Mouse (Mus musculus): ENCODE results near the gene Nelfb.

The Nelfb gene

DNA sequence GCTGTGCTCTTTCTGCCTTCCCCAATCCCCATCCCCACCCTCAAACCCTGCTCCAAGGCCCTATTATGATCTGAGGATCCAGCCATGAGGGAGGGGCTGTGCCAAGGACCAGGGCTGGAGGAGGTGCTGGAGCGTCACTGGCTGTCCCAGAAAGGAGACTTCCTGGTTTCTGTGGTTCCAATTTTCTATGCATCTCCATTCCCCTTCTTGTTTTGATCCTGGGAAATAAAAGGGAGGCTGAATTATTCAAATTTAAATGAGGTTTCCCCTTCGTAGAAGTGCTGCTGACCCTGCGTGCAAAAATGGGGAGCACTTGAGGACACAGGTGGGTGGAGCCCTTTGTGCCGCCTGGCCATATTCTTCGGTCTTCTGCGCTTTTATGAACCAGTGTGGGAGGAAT is 28.6 kb downstream of the Nelfb start:
- in situ Hi-C loops (cut with MboI; ENCODE audit: low pct_unique_long_range_greater_than_20kb in 1 of 2, low sequenced_read_pairs in 2 of 2, unreplicated experiment in 1 of 2), result no loop called here

DNA sequence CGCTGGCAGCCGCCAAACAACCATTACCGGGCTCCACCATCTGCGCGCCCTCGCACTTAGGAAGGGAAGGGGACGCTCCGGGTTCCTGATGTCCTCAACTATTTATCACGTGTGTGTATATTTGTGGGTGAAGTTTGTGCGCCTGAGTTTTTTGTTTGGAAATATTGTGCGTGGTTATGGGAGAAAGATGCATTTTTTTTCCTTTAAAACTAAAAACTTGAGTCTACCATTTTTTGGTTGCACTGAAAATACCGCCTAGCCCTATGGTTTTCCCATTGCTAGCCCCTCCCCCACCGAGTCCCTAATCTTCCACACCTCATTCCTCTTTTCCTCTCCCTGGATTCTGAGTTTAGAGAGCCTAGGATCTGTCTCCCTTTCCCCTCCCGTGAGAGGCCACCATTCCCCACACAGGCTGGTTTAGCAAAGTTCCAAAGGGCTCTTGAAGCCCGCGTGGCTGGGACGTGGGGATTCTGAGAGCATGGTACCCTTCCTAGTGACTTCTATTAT is 29.3 kb downstream of the Nelfb start:
- in situ Hi-C loops (cut with MboI; ENCODE audit: low pct_unique_long_range_greater_than_20kb in 1 of 2, low sequenced_read_pairs in 2 of 2, unreplicated experiment in 1 of 2), result no loop called here

DNA sequence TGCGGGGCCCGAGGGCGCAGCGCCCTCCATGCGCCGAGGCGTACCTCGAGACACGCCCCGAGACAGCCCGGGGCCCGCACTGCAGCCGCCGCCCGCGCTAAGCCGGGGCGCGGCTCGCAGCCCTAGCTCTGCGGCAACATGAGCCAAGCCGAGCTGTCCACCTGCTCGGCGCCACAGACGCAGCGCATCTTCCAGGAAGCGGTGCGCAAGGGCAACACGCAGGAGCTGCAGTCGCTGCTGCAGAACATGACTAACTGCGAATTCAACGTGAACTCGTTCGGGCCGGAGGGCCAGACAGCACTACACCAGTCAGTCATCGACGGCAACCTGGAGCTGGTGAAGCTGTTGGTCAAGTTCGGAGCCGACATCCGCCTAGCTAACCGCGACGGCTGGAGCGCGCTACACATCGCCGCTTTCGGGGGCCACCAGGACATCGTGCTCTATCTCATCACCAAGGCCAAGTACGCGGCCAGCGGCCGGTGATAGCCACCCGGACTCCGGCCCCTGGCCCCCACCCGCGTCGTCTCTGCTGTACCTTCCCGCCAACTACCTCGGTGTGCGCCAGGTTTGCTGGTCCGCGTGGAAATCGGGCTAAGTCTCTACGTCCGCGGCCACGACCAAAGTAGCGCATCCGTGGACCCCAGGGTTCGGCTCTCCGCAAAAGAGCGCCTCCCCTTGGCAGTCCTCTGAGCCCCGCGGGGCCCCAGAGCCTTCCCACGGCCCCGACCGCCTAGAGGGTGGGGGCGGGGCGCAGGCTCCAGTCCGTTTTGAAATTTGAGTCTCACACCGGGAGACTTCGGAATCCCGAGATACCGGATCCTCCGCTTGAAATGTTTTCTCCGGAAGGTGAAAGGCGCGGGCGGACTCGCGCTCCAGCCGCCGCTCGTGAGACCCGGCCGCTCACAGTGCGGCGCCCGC is 30.1 kb downstream of the Nelfb start:
- in situ Hi-C loops (cut with MboI; ENCODE audit: low pct_unique_long_range_greater_than_20kb in 1 of 2, low sequenced_read_pairs in 2 of 2, unreplicated experiment in 1 of 2), result no loop called here

DNA sequence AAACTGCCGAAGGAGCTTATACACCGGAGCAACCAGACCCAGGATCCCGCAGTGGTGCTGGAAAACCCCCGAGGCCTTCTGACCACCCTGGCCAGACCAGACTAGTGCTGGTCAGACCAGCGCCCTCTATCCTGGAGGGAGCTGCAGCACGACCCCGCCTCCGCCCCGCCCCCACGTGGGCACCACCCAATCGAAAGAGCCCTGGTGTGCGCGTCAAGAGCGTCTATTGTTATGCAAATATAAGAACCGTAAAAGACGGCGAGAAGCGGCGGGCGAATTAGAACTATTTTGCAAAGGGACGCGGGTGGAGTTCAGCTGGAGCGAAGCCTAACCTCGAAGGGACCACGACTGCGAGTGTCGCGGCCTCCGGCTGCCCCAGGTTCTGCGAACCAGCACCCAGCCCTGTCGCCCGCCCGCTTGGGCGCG is 30.8 kb downstream of the Nelfb start, which contains the start of gene Nrarp:
Nrarp (plus strand) TSS at position 281 of the 426 bp plus-strand sequence.
- in situ Hi-C loops (cut with MboI; ENCODE audit: low pct_unique_long_range_greater_than_20kb in 1 of 2, low sequenced_read_pairs in 2 of 2, unreplicated experiment in 1 of 2), result no loop called here

GRCm38 (mm10) chr2:25179566-25180217 is 31.6 kb downstream of the Nelfb start:
- in situ Hi-C loops (cut with MboI; ENCODE audit: low pct_unique_long_range_greater_than_20kb in 1 of 2, low sequenced_read_pairs in 2 of 2, unreplicated experiment in 1 of 2), result no loop called here

DNA sequence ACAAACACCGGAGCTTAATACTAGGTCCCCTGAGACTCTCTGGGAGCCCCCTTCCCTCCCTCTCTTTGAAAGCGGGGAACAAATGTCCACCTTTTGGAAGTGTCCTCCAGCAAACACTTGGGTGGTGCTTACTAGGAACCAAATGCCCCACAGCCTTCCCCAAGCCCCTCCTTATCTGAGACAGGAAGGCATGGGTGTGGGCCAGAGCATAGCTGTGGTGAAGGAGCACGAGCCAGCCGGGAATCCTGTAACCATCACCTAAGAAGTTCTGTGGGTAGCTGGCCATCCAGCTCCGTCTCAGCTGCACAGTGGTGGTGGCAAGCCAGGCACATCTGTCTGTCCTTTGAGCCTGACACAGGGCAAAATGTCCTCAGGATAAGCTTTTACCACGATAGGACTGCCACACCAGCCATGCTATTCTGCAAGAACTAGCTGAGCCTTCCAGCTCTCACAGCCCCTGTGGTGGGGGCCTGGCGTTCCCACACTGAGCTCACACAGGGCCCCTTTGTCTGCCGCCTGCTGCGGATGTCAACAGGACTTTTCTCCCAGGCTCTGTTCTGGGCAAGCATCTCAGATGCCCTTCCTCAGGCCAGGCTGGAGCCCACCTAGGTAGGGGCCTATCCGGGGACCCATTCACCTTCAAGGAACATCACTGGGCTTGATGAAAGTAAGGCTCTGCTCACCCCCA is 32.9 kb downstream of the Nelfb start:
- in situ Hi-C loops (cut with MboI; ENCODE audit: low pct_unique_long_range_greater_than_20kb in 1 of 2, low sequenced_read_pairs in 2 of 2, unreplicated experiment in 1 of 2), result no loop called here

- in situ Hi-C loops (cut with MboI; ENCODE audit: low pct_unique_long_range_greater_than_20kb in 1 of 2, low sequenced_read_pairs in 2 of 2, unreplicated experiment in 1 of 2), result no loop called here
Observed at GRCm38 (mm10) chr2:25177685-25178084, 33.6 kb downstream of the Nelfb start.

GRCm38 (mm10) chr2:25177076-25177475 is 34.2 kb downstream of the Nelfb start:
- in situ Hi-C loops (cut with MboI; ENCODE audit: low pct_unique_long_range_greater_than_20kb in 1 of 2, low sequenced_read_pairs in 2 of 2, unreplicated experiment in 1 of 2), result no loop called here

- in situ Hi-C loops (cut with MboI; ENCODE audit: low pct_unique_long_range_greater_than_20kb in 1 of 2, low sequenced_read_pairs in 2 of 2, unreplicated experiment in 1 of 2), result no loop called here
Observed at GRCm38 (mm10) chr2:25176573-25176972, 34.7 kb downstream of the Nelfb start.

GRCm38 (mm10) chr2:25175690-25176078 is 35.6 kb downstream of the Nelfb start:
- in situ Hi-C loops (cut with MboI; ENCODE audit: low pct_unique_long_range_greater_than_20kb in 1 of 2, low sequenced_read_pairs in 2 of 2, unreplicated experiment in 1 of 2), result no loop called here

- in situ Hi-C loops (cut with MboI; ENCODE audit: low pct_unique_long_range_greater_than_20kb in 1 of 2, low sequenced_read_pairs in 2 of 2, unreplicated experiment in 1 of 2), result no loop called here
Observed at GRCm38 (mm10) chr2:25174866-25175689, 36.2 kb downstream of the Nelfb start.

DNA sequence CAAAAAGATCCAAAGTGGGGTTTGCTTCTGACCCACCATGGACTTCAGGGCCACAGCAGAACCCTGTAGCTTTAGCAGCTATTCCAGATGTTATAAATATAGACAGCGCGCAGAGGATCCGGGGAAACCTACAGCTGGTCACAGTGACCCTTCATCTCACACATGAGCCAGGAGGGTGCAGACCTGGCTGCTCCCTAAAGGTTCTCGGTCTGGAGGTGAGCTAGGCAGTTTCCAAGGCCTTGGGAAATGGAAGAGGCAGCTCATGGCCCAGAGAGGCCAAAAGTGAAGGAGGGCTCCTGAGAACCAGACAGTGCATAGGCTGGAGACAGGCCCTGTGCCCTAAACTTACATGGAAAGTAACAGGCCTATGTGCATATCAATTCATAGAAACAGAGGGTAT is 37.5 kb downstream of the Nelfb start:
- in situ Hi-C loops (cut with MboI; ENCODE audit: low pct_unique_long_range_greater_than_20kb in 1 of 2, low sequenced_read_pairs in 2 of 2, unreplicated experiment in 1 of 2), result no loop called here

- in situ Hi-C loops (cut with MboI; ENCODE audit: low pct_unique_long_range_greater_than_20kb in 1 of 2, low sequenced_read_pairs in 2 of 2, unreplicated experiment in 1 of 2), result no loop called here
Observed at GRCm38 (mm10) chr2:25172629-25173028, 38.7 kb downstream of the Nelfb start.

DNA sequence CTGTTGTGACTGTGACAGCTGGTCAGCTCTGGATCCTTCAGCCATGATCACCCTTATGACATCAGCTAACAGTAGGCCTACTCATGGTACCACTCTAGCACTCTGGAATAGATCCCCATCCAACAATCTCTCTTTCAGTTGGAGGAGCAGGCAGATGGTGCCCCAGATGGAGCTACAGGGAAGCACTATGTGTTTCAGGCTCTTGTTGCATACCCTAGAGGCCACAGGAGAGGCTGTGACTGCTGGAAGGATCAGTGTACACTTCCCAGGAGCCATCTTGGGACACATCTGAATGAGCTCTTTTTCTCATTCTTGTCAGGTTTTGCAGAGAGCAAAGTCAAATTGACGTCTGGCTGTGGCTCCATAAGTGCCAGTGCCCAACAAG is 39.5 kb downstream of the Nelfb start:
- in situ Hi-C loops (cut with MboI; ENCODE audit: low pct_unique_long_range_greater_than_20kb in 1 of 2, low sequenced_read_pairs in 2 of 2, unreplicated experiment in 1 of 2), result no loop called here

DNA sequence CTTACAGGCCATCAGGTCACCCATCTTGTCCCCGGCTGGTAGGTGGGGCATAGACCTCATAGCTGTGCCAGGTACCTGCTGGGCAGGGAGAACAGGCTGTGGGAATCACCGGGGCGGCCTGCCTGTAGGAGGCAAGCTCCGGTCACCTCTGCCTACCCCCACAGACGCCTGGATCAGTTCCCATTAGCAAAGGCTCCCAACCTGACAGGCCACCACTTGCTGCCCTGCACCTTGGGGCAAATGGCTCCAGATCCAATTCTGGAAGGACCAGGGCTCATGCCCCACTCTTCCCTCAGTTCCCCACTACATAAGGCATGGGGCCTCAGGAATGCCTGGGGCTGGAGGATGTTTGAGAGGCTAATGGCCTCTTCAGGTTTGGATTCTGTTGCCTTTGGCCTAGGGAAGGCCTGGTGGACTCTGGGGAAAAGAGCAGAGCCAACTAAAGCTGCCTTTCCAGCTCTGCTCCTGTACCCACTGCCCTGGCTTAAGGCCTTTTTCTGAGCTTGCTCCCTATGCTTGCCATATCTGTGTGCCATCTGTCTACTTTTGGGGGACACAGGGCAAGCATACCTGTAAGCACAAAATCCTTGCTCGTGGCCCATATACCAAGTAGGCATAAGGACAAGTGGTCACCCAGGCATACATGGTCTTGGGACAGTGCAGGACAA is 40.1 kb downstream of the Nelfb start:
- in situ Hi-C loops (cut with MboI; ENCODE audit: low pct_unique_long_range_greater_than_20kb in 1 of 2, low sequenced_read_pairs in 2 of 2, unreplicated experiment in 1 of 2), result no loop called here

- in situ Hi-C loops (cut with MboI; ENCODE audit: low pct_unique_long_range_greater_than_20kb in 1 of 2, low sequenced_read_pairs in 2 of 2, unreplicated experiment in 1 of 2), result no loop called here
Observed at GRCm38 (mm10) chr2:25170326-25171100, 40.8 kb downstream of the Nelfb start.

DNA sequence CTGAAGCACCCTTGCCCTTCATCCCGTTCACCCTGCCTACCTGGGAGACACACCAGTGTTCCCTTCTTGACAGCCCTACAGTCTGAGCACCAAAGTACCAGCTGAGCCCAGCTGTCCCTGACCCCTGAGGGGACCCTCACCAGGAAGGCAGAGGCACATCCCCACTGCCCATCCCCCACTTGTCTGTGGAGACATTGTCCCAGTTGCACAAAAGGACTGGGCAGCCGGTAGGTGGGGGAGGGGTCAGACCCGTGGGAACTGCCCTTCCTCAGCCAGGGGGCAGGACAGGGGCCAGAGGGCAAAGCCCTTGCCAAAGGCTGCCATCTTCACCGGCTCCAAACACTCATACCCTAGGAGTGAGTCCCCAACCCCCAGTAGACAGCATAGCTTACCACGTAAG is 41.5 kb downstream of the Nelfb start:
- in situ Hi-C loops (cut with MboI; ENCODE audit: low pct_unique_long_range_greater_than_20kb in 1 of 2, low sequenced_read_pairs in 2 of 2, unreplicated experiment in 1 of 2), result no loop called here

Measured in mouse embryonic stem cell (cell line).